Mouse (Mus musculus): Measurements from ENCODE around the gene Inafm2. TPM values are rescaled to one million over a fixed set of nuclear protein-coding genes. Genes with fewer than 3 reads are reported as not detected.

Inafm2 gene
- polyA plus RNA-seq, 1 experiment from 2014 or later: 25.2 TPM

- peak overlapping the region; percentile 94 for H3K27ac ChIP-seq
Observed at GRCm38 (mm10) chr2:118762784-118763148, 17.2 kb downstream of the Inafm2 start.

GRCm38 (mm10) chr2:118763469-118763868 is 17.9 kb downstream of the Inafm2 start:
- Histone ChIP-seq H3K4me1 (peaks cover 29% of the 10 kb centered on the region), H3K36me3 (no peaks in the 10 kb centered on the region), H3K9me3 (no peaks in the 10 kb centered on the region), H3K9ac (no peak overlapping the region), H3K27ac (no peak overlapping the region), H3K27me3 (replicated peaks) (peaks cover 4% of the 10 kb centered on the region; the same call in 1 of the 2 replicates), H3K4me3 (no peak overlapping the region), H3K4me2 (replicated peaks) (no peak overlapping the region)
- 70% methylated on average over 7 of the region's 7 CpGs for WGBS
- no peak for ATAC-seq (ENCODE audit: low FRiP score, low read depth)

More at GRCm38 (mm10) chr2:118762784-118763148, 17.2 kb downstream of the Inafm2 start:
- WGBS: 16% methylated on average over 10 of the region's 10 CpGs
- ATAC-seq (ENCODE audit: low FRiP score, low read depth): 0 out of 2 replicates have a peak, but pooled peaks have one; percentile 1
- 0 out of 2 replicates have a peak overlapping the region, but pooled peaks have one; percentile 12 for H3K4me3 ChIP-seq
- H3K27me3 ChIP-seq (replicated peaks): peaks cover 4% of the 10 kb centered on the region; the same call in 1 of the 2 replicates
- peak overlapping the region; percentile 51; the same call in 1 of the 2 replicates for H3K9ac ChIP-seq
- H3K4me1 ChIP-seq: peaks cover 29% of the 10 kb centered on the region
- H3K4me2 ChIP-seq (replicated peaks): peak overlapping the region; percentile 52
- no peaks in the 10 kb centered on the region for H3K36me3 ChIP-seq
- no peaks in the 10 kb centered on the region for H3K9me3 ChIP-seq

DNA sequence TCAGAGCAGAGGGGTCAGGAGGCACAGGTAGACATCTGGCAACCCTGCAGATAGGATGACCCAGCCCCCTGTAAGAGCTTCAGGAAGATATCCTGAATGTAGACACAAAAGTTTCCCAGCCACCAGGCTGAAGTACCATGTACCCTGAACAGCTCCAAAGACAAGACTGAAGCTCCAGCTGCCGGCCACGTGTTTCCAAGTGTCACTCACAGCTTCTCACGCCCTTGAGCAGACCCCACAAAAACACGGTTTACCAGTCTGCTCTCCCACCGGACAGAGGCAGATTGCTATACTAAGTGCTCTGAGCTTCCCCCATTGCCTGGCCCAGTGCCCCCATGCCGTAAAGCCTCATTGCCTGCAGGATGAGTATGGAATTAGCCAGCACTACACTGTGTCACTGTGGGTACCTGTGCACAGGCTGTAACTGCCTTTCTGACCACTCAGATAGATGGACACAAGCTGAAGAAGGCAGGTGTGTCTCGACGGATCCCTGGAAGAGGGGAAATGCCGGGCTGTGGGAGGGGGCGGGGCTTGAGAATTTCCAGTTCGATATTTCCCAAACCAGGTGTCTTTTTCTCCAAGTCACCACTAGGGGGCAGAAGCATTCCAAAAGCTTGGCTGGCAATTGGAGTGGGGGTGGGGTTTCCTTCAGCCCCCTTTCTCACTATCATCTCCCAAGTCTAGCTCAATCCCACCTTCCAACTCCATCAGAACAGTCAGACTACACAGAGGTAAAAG is 18.7 kb downstream of the Inafm2 start:
- H3K27me3 ChIP-seq (replicated peaks): peaks cover 4% of the 10 kb centered on the region; the same call in 1 of the 2 replicates
- H3K27ac ChIP-seq: no peak overlapping the region

GRCm38 (mm10) chr2:118764875-118765274 is 19.3 kb downstream of the Inafm2 start:
- Histone ChIP-seq H3K9me3 (no peaks in the 10 kb centered on the region), H3K4me2 (replicated peaks) (no peak overlapping the region), H3K36me3 (no peaks in the 10 kb centered on the region), H3K4me1 (peaks cover 29% of the 10 kb centered on the region), H3K27ac (no peak overlapping the region), H3K27me3 (replicated peaks) (peaks cover 4% of the 10 kb centered on the region; the same call in 1 of the 2 replicates), H3K9ac (no peak overlapping the region), H3K4me3 (no peak overlapping the region)
- ATAC-seq (ENCODE audit: low FRiP score, low read depth): no peak
- WGBS: 85% methylated on average over 5 of the region's 5 CpGs

More for the DNA sequence above, 18.7 kb downstream of the Inafm2 start:
- Histone ChIP-seq H3K4me3 (no peak overlapping the region), H3K4me1 (peaks cover 29% of the 10 kb centered on the region), H3K4me2 (replicated peaks) (no peak overlapping the region; the same call in 1 of the 2 replicates), H3K9ac (no peak overlapping the region), H3K9me3 (no peaks in the 10 kb centered on the region), H3K36me3 (no peaks in the 10 kb centered on the region)
- WGBS: 26% methylated on average over 11 of the region's 11 CpGs
- no peak for ATAC-seq (ENCODE audit: low FRiP score, low read depth)

- H3K9me3 ChIP-seq: no peaks in the 10 kb centered on the region
- no peak overlapping the region for H3K4me2 ChIP-seq (replicated peaks)
- H3K27ac ChIP-seq: no peak overlapping the region
- WGBS: 80% methylated on average over 10 of the region's 10 CpGs
- no peak overlapping the region for H3K4me3 ChIP-seq
- peaks cover 23% of the 10 kb centered on the region for H3K4me1 ChIP-seq
- H3K9ac ChIP-seq: no peak overlapping the region
- ATAC-seq (ENCODE audit: low FRiP score, low read depth): no peak
- no peaks in the 10 kb centered on the region for H3K36me3 ChIP-seq
- H3K27me3 ChIP-seq (replicated peaks): no peaks in the 10 kb centered on the region; the same call in 1 of the 2 replicates
Observed at GRCm38 (mm10) chr2:118766041-118767033, 20.8 kb downstream of the Inafm2 start.

GRCm38 (mm10) chr2:118772158-118772874 is 26.8 kb downstream of the Inafm2 start, which contains the start of gene Phgr1:
Phgr1 (plus strand) TSS chr2:118772769.
- ATAC-seq (ENCODE audit: low FRiP score, low read depth): no peak
- 0 out of 2 replicates have a peak, but pooled peaks cover 2% of the 10 kb centered on the region for H3K27me3 ChIP-seq (replicated peaks)
- 84% methylated on average over 6 of the region's 6 CpGs for WGBS

GRCm38 (mm10) chr2:118774536-118774935 is 29.0 kb downstream of the Inafm2 start:
- peaks cover 5% of the 10 kb centered on the region; the same call in 1 of the 2 replicates for H3K4me1 ChIP-seq
- 97% methylated on average over 2 of the region's 2 CpGs for WGBS
- 0 out of 2 replicates have a peak, but pooled peaks cover 2% of the 10 kb centered on the region for H3K27me3 ChIP-seq (replicated peaks)
- H3K27ac ChIP-seq: no peak overlapping the region
- no peak overlapping the region for H3K4me3 ChIP-seq
- H3K36me3 ChIP-seq: no peaks in the 10 kb centered on the region
- H3K9me3 ChIP-seq: no peaks in the 10 kb centered on the region
- H3K4me2 ChIP-seq (replicated peaks): no peak overlapping the region
- no peak overlapping the region for H3K9ac ChIP-seq
- no peak for ATAC-seq (ENCODE audit: low FRiP score, low read depth)

More at GRCm38 (mm10) chr2:118772158-118772874, 26.8 kb downstream of the Inafm2 start, which contains the start of gene Phgr1:
- no peak within 1 kb of the TSS for H3K9ac ChIP-seq
- no peaks in the 10 kb centered on the region for H3K36me3 ChIP-seq
- H3K4me1 ChIP-seq: no peaks in the 10 kb centered on the region
- no peak within 1 kb of the TSS for H3K4me2 ChIP-seq (replicated peaks)
- H3K27ac ChIP-seq: no peak within 1 kb of the TSS
- no peaks in the 10 kb centered on the region for H3K9me3 ChIP-seq
- no peak within 1 kb of the TSS for H3K4me3 ChIP-seq

- Histone ChIP-seq H3K4me1 (peaks cover 5% of the 10 kb centered on the region; the same call in 1 of the 2 replicates), H3K27ac (no peak overlapping the region), H3K9me3 (no peaks in the 10 kb centered on the region), H3K4me3 (no peak overlapping the region), H3K27me3 (replicated peaks) (0 out of 2 replicates have a peak, but pooled peaks cover 2% of the 10 kb centered on the region), H3K36me3 (no peaks in the 10 kb centered on the region), H3K4me2 (replicated peaks) (no peak overlapping the region), H3K9ac (no peak overlapping the region)
- 55% methylated on average over 1 of the region's 1 CpGs for WGBS
- no peak for ATAC-seq (ENCODE audit: low FRiP score, low read depth)
Observed at GRCm38 (mm10) chr2:118775396-118775795, 29.8 kb downstream of the Inafm2 start.

GRCm38 (mm10) chr2:118775846-118776245 is 30.3 kb downstream of the Inafm2 start:
- Histone ChIP-seq H3K9ac (0 out of 2 replicates have a peak overlapping the region, but pooled peaks have one; percentile 9), H3K27ac (no peak overlapping the region), H3K9me3 (no peaks in the 10 kb centered on the region), H3K4me1 (peaks cover 5% of the 10 kb centered on the region; the same call in 1 of the 2 replicates), H3K4me2 (replicated peaks) (no peak overlapping the region), H3K36me3 (no peaks in the 10 kb centered on the region), H3K4me3 (no peak overlapping the region), H3K27me3 (replicated peaks) (0 out of 2 replicates have a peak, but pooled peaks cover 2% of the 10 kb centered on the region)
- ATAC-seq (ENCODE audit: low FRiP score, low read depth): no peak
- WGBS: 78% methylated on average over 4 of the region's 4 CpGs

DNA sequence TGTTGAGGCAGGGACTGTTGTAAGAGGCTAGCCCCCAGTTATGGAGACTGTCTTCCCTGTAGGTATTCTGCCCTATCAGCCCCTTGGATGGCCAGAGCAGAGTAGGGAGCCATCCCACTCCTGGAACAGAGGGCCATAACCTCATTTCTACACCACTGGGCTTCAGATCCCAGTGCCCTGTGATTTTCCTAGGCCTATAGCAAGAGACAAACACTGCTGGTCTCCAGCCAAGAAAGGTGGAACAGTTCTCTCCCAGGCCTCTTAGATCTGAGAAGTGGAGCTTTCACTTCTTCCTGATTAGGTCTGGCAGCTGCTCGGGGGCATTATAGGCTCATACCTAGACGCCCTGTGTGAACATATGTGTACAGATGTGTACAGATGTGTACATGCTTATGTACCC is 30.7 kb downstream of the Inafm2 start:
- peaks cover 5% of the 10 kb centered on the region; the same call in 1 of the 2 replicates for H3K4me1 ChIP-seq
- no peaks in the 10 kb centered on the region for H3K9me3 ChIP-seq
- WGBS: 73% methylated on average over 2 of the region's 2 CpGs
- H3K4me3 ChIP-seq: no peak overlapping the region
- H3K27ac ChIP-seq: no peak overlapping the region
- H3K9ac ChIP-seq: no peak overlapping the region
- no peak for ATAC-seq (ENCODE audit: low FRiP score, low read depth)
- 0 out of 2 replicates have a peak, but pooled peaks cover 2% of the 10 kb centered on the region for H3K27me3 ChIP-seq (replicated peaks)
- no peaks in the 10 kb centered on the region for H3K36me3 ChIP-seq
- H3K4me2 ChIP-seq (replicated peaks): no peak overlapping the region

- Histone ChIP-seq H3K27ac (no peak overlapping the region), H3K4me3 (no peak overlapping the region), H3K4me2 (replicated peaks) (no peak overlapping the region), H3K9ac (no peak overlapping the region), H3K27me3 (replicated peaks) (0 out of 2 replicates have a peak, but pooled peaks cover 2% of the 10 kb centered on the region), H3K9me3 (no peaks in the 10 kb centered on the region), H3K36me3 (no peaks in the 10 kb centered on the region), H3K4me1 (peaks cover 5% of the 10 kb centered on the region; the same call in 1 of the 2 replicates)
- no peak for ATAC-seq (ENCODE audit: low FRiP score, low read depth)
- 80% methylated on average over 4 of the region's 4 CpGs for WGBS
Observed at GRCm38 (mm10) chr2:118778418-118778817, 32.9 kb downstream of the Inafm2 start.

Measured in neural tube, embryonic 12.5 days (tissue).